Mouse (Mus musculus): ENCODE data around the gene Grid2ip.

- no peak; the same call in 1 of the 2 replicates for TF ChIP-seq CTCF (IDR thresholded peaks at IDR 0.05; ENCODE audit: borderline replicate concordance, insufficient read depth, low read depth, low read length)
- no peak for TF ChIP-seq POLR2A (IDR thresholded peaks at IDR 0.05; ENCODE audit: borderline replicate concordance, insufficient read depth, low read length)
Measured at GRCm38 (mm10) chr5:143395649-143396048, 38.5 kb downstream of the Grid2ip start.

Data from cerebellum, adult 2 months (tissue).